Mouse (Mus musculus) lung, embryonic 16.5 days (tissue): Measurements from ENCODE around the gene Hnf1b. TPM values are rescaled to one million over a fixed set of nuclear protein-coding genes. Genes with fewer than 3 reads are reported as not detected.

Source experiments
- ATAC-seq: fragments of 200-750 bp; cut with Nextera tagmentation; 2 replicates; pipeline ENCODE4 v1.8.0; 2017; ENCODE audit warnings: low read depth, mild to moderate bottlenecking, moderate library complexity
- H3K27ac ChIP-seq: fragments of 300-500 bp; sonication (generic); 2 replicates; pipeline ENCODE4 v1.5.1; 2014; ENCODE audit warnings: mild to moderate bottlenecking, control low read depth, low read length
- H3K27me3 ChIP-seq: fragments of 300-500 bp; sonication (generic); 2 replicates; pipeline ENCODE4 v1.6.1; 2014; ENCODE audit warnings: low read depth, low read length, mixed read lengths; ENCODE audit not compliant: control insufficient read depth, insufficient read depth
- H3K36me3 ChIP-seq: fragments of 300-500 bp; sonication (generic); 2 replicates; pipeline ENCODE4 v1.6.1; 2014; ENCODE audit warnings: low read length; ENCODE audit not compliant: control insufficient read depth, insufficient read depth
- H3K4me1 ChIP-seq: fragments of 300-500 bp; sonication (generic); replicated peaks from 2 replicates; pipeline ENCODE4 v1.6.1; 2014; ENCODE audit warnings: low read length, mixed read lengths; ENCODE audit not compliant: control insufficient read depth, insufficient read depth
- H3K4me2 ChIP-seq: fragments of 300-500 bp; sonication (generic); 2 replicates; pipeline ENCODE4 v1.6.1; 2014; ENCODE audit warnings: low read depth, low read length, control low read depth
- H3K4me3 ChIP-seq: fragments of 300-500 bp; sonication (generic); 2 replicates; pipeline ENCODE4 v1.5.1; 2014; ENCODE audit warnings: mild to moderate bottlenecking, low read length, control low read depth
- H3K9ac ChIP-seq: fragments of 300-500 bp; sonication (generic); 2 replicates; pipeline ENCODE4 v1.6.1; 2014; ENCODE audit warnings: low read length, control low read depth
- H3K9me3 ChIP-seq: fragments of 300-500 bp; sonication (generic); 2 replicates; pipeline ENCODE4 v1.6.1; 2016; ENCODE audit warnings: low read length; ENCODE audit not compliant: control insufficient read depth
- WGBS: fragments of 180-500 bp; shearing (Covaris S2); extraction: QIAGEN DNeasy Blood & Tissue Kit; methylation state at CpG from one replicate; pipeline ENCODE4 v1.1.7; 2014; 5-methylcytosine and 5-hydroxymethylcytosine counted together
- polyA plus RNA-seq: library from polyadenylated mRNA; unstranded; fragments of >200 nt; fragmentation: Nextera tagmentation; extraction: Ambion mirVana; gene quantifications from 2 replicates; pipeline ENCODE4 v1.2.1, GENCODE M21; 2015

The Hnf1b gene
- polyA plus RNA-seq, 1 experiment from 2014 or later: 11.7 TPM

GRCm38 (mm10) chr11:83819806-83820483 lies 29.9 kb upstream of the Hnf1b start:
- no peak overlapping the region for H3K4me2 ChIP-seq
- whole genome bisulfite sequencing: 45% methylated on average over 10 of the region's 10 CpGs
- peak; percentile 85 for ATAC-seq
- peak overlapping the region; percentile 48; the same call in 1 of the 2 replicates for H3K27ac ChIP-seq
- no peaks in the 10 kb centered on the region for H3K36me3 ChIP-seq
- no peaks in the 10 kb centered on the region for H3K27me3 ChIP-seq
- H3K9me3 ChIP-seq: no peaks in the 10 kb centered on the region
- no peak overlapping the region for H3K9ac ChIP-seq
- H3K4me3 ChIP-seq: no peak overlapping the region
- peaks cover 6% of the 10 kb centered on the region; the same call in 1 of the 2 replicates for H3K4me1 ChIP-seq

GRCm38 (mm10) chr11:83826142-83826541 lies 23.7 kb upstream of the Hnf1b start:
- no peak overlapping the region for H3K4me2 ChIP-seq
- no peaks in the 10 kb centered on the region for H3K27me3 ChIP-seq
- H3K9me3 ChIP-seq: no peaks in the 10 kb centered on the region
- no peak overlapping the region for H3K4me3 ChIP-seq
- H3K36me3 ChIP-seq: no peaks in the 10 kb centered on the region
- no peaks in the 10 kb centered on the region for H3K4me1 ChIP-seq
- no peak for ATAC-seq
- no peak overlapping the region for H3K9ac ChIP-seq
- H3K27ac ChIP-seq: no peak overlapping the region
- WGBS: 89% methylated on average over 3 of the region's 3 CpGs

- no peak overlapping the region for H3K9ac ChIP-seq
- no peak for ATAC-seq
- no peaks in the 10 kb centered on the region for H3K27me3 ChIP-seq
- H3K27ac ChIP-seq: no peak overlapping the region
- H3K4me2 ChIP-seq: no peak overlapping the region
- H3K4me1 ChIP-seq: no peaks in the 10 kb centered on the region
- no peak overlapping the region for H3K4me3 ChIP-seq
- no peaks in the 10 kb centered on the region for H3K36me3 ChIP-seq
- WGBS: 86% methylated on average over 8 of the region's 8 CpGs
- no peaks in the 10 kb centered on the region for H3K9me3 ChIP-seq
These were observed 21.2 kb upstream of the Hnf1b start for GRCm38 (mm10) chr11:83828553-83829142.

GRCm38 (mm10) chr11:83832389-83832788 lies 17.5 kb upstream of the Hnf1b start:
- Histone ChIP-seq H3K4me3 (no peak overlapping the region), H3K9me3 (no peaks in the 10 kb centered on the region), H3K27me3 (no peaks in the 10 kb centered on the region), H3K27ac (no peak overlapping the region), H3K36me3 (no peaks in the 10 kb centered on the region), H3K9ac (no peak overlapping the region), H3K4me2 (no peak overlapping the region), H3K4me1 (no peaks in the 10 kb centered on the region)
- WGBS: 50% methylated on average over 8 of the region's 8 CpGs
- ATAC-seq: no peak

GRCm38 (mm10) chr11:83833517-83833916 lies 16.3 kb upstream of the Hnf1b start:
- no peak overlapping the region for H3K4me3 ChIP-seq
- no peaks in the 10 kb centered on the region for H3K9me3 ChIP-seq
- WGBS: 71% methylated on average over 5 of the region's 6 CpGs
- no peak overlapping the region for H3K9ac ChIP-seq
- no peak for ATAC-seq
- no peak overlapping the region for H3K4me2 ChIP-seq
- H3K27ac ChIP-seq: no peak overlapping the region
- no peaks in the 10 kb centered on the region for H3K4me1 ChIP-seq
- H3K36me3 ChIP-seq: no peaks in the 10 kb centered on the region
- no peaks in the 10 kb centered on the region for H3K27me3 ChIP-seq

GRCm38 (mm10) chr11:83833959-83834496 lies 15.8 kb upstream of the Hnf1b start:
- H3K4me2 ChIP-seq: no peak overlapping the region
- ATAC-seq: no peak
- WGBS: 34% methylated on average over 14 of the region's 14 CpGs
- H3K27me3 ChIP-seq: no peaks in the 10 kb centered on the region
- no peak overlapping the region for H3K27ac ChIP-seq
- no peak overlapping the region for H3K4me3 ChIP-seq
- H3K4me1 ChIP-seq: no peaks in the 10 kb centered on the region
- no peak overlapping the region for H3K9ac ChIP-seq
- no peaks in the 10 kb centered on the region for H3K9me3 ChIP-seq
- no peaks in the 10 kb centered on the region for H3K36me3 ChIP-seq

- H3K27ac ChIP-seq: no peak overlapping the region
- no peaks in the 10 kb centered on the region for H3K4me1 ChIP-seq
- no peak overlapping the region for H3K4me2 ChIP-seq
- no peaks in the 10 kb centered on the region for H3K27me3 ChIP-seq
- ATAC-seq: no peak
- H3K36me3 ChIP-seq: no peaks in the 10 kb centered on the region
- no peak overlapping the region for H3K4me3 ChIP-seq
- H3K9me3 ChIP-seq: no peaks in the 10 kb centered on the region
- WGBS: 46% methylated on average over 6 of the region's 6 CpGs
- no peak overlapping the region for H3K9ac ChIP-seq
These were observed 10.4 kb upstream of the Hnf1b start for GRCm38 (mm10) chr11:83839451-83839850.

GRCm38 (mm10) chr11:83843534-83843933 lies 6.3 kb upstream of the Hnf1b start:
- 80% methylated on average over 6 of the region's 6 CpGs for WGBS
- no peaks in the 10 kb centered on the region for H3K4me1 ChIP-seq
- H3K9me3 ChIP-seq: no peaks in the 10 kb centered on the region
- H3K9ac ChIP-seq: no peak overlapping the region
- H3K27ac ChIP-seq: no peak overlapping the region
- ATAC-seq: no peak
- H3K4me2 ChIP-seq: no peak overlapping the region
- no peak overlapping the region for H3K4me3 ChIP-seq
- H3K36me3 ChIP-seq: no peaks in the 10 kb centered on the region
- no peaks in the 10 kb centered on the region; the same call in 1 of the 2 replicates for H3K27me3 ChIP-seq

- Histone ChIP-seq H3K27me3 (peaks cover 35% of the 10 kb centered on the region), H3K4me3 (peak overlapping the region; percentile 58), H3K27ac (peak overlapping the region; percentile 91), H3K4me2 (peak overlapping the region; percentile 54), H3K4me1 (no peaks in the 10 kb centered on the region), H3K36me3 (no peaks in the 10 kb centered on the region), H3K9me3 (no peaks in the 10 kb centered on the region), H3K9ac (peak overlapping the region; percentile 80)
- peak; percentile 49; the same call in 1 of the 2 replicates for ATAC-seq
- WGBS: under 1% methylated on average over 24 of the region's 24 CpGs
These were observed 866 bp downstream of the Hnf1b start for GRCm38 (mm10) chr11:83850586-83851272.
